Mouse (Mus musculus): ENCODE results near the gene Mapk13.
A peak's percentile ranks its signal among the peaks of the same experiment; 100 is the strongest.
"Not testable (repeated sequence)": the region's sequence is repeated elsewhere in the genome, so short reads cannot be mapped to it uniquely, and the experiment has no call there.

Gene Mapk13

DNA sequence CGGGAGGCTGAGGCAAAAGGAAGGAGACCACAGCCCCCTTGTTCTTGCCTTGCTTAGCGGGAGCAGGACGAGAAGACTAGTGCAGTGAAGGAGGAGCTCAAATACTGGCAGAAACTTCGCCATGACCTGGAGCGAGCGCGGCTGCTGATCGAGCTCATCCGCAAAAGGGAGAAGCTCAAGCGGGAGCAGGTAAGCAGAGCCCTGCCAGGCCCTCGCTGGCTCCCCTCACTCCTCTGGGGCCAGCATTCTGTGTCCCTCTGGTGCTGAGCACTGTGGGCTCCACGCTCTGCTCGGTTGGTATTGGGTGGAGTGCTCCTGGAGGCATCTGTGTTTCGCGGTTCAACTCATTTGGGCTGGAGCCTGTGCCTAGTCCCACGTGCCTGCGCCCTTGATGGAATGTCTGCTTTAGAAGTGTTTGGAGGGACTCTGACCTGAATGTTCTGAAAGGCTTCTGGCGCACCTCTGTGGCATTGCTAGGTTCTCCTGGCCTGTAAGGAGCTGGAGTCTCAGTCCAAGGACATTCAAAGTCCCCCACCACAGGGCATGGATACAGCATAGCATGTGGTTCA lies 45.5 kb downstream of the Mapk13 start:
- DNase-seq (ENCODE audit: low spot score in 2 of 2): no peak

DNA sequence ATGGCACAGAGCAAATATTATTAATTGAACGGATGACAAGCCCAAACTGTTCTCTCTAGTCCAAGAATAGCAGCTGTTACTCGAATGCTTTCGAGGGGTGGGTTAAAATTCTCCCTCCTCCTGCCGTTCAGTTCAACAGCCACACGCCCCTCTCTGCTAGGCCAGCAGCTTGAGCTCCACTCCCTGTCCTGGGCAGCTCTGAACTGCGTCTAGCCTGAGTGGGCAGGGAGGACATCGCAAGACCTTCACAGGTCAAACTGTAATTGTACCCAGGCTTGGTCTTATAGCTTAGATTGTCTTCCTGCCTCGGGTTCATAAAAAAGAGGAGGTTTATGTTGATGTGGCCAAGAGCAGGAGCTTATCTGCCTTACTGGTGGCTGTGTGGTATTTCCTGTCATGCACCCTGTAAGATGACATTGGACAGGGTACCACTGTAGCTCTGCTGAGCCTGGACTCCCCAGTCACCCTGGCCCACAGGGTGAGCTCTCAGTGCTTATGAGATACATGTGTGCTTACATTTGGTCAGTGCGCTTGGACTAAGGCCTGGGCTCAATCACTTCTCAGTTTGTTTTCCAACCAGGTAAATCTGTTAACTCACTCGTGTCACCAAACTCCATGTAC lies 46.4 kb downstream of the Mapk13 start:
- no peak for DNase-seq (ENCODE audit: low spot score in 2 of 2)

- DNase-seq (ENCODE audit: low spot score in 2 of 2): not testable (repeated sequence)
Measured at GRCm38 (mm10) chr17:28816326-28816725, 47.2 kb downstream of the Mapk13 start.

GRCm38 (mm10) chr17:28816875-28817811 lies 48.0 kb downstream of the Mapk13 start:
- DNase-seq (ENCODE audit: low spot score in 2 of 2): no peak

DNA sequence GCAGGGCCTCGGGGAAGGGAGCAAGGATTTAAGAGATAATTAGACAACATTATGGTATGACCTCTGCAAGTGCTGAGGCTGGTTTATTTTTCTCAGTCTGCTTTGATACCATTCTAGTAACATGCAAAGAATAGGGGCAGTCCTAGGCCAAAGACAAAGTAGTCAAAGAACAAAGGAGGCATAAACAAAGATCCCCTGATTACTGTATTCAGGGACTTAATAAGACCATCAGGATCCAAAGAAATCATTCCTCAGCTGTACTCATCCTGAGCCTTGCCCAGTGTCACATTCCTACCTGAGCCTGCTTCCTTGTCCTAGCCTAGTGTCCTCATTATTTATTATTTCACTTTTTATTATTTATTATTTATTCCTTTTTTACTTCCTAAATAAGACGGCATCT lies 51.1 kb downstream of the Mapk13 start:
- DNase-seq (ENCODE audit: low spot score in 2 of 2): no peak

GRCm38 (mm10) chr17:28823004-28823745 lies 54.1 kb downstream of the Mapk13 start:
- DNase-seq (ENCODE audit: low spot score in 2 of 2): no peak

DNA sequence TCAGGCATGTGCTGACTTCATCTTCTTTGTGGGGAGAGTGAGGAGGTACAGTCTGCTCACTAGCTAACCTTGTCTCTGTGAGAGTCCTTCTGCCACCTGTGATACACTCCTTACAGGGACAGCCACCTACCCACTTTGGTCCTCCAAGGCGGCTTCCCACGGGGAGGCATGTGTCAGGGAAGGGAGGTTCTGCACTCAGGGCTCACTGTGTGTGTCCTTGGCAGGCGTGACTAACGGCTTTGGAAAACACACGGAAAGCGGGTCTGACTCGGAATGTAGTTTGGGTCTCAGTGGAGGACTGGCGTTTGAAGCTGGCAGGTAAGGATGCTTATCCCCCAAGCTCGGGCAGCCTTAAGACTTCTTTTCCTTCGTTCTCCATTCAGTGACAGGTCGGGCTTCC lies 54.7 kb downstream of the Mapk13 start:
- DNase-seq (ENCODE audit: low spot score in 2 of 2): no peak

GRCm38 (mm10) chr17:28824896-28825295 lies 55.8 kb downstream of the Mapk13 start:
- DNase-seq (ENCODE audit: low spot score in 2 of 2): peak; percentile 58 to 73

DNA sequence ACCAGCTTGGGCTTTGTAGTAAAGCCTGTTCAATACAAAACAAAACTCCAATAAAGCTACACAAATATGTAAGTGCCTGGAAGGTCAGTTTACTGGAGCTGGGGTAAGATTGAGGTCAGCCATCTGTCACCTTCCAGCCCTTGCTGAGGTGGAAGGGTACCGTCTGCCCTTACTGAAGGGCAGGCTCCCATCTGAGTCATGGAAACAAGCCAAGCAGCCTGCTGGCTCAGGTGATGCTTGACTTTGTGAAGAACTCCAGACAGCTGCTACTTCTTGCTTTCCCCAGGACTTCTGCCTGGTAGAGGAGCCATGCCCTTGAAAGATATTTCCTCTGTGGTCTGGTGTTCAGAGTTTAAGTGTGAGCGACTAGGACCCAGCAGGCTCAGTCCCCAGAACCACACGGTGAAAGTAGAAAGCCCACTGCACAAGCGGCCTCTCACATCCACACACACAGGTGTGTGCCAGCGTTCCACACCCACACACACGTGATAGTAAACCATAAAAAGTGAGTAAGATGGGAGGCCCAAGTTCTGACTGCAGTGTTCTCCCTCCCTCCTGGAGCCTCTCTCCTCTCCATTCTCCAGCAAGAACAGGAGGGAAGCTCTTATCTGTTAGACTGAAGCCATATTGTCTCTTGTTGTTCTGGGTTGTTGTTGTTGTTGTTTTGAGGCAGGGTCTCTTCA lies 56.4 kb downstream of the Mapk13 start:
- DNase-seq (ENCODE audit: low spot score in 2 of 2): no peak

- DNase-seq (ENCODE audit: low spot score in 2 of 2): no peak
Measured at GRCm38 (mm10) chr17:28827665-28828231, 58.7 kb downstream of the Mapk13 start.

GRCm38 (mm10) chr17:28829120-28829519 lies 60.0 kb downstream of the Mapk13 start:
- no peak for DNase-seq (ENCODE audit: low spot score in 2 of 2)
